Mouse (Mus musculus) embryonic facial prominence, embryonic 10.5 days (tissue): ENCODE results near the gene Mtg1. TPM values are rescaled to one million over a fixed set of nuclear protein-coding genes. Genes with fewer than 3 reads are reported as not detected.
"Not testable (repeated sequence)": the region's sequence is repeated elsewhere in the genome, so short reads cannot be mapped to it uniquely, and the experiment has no call there.

Experiments used
- DNase-seq: peaks from one replicate; pipeline ENCODE4 v3.0.0-alpha.2; 2017; ENCODE audit warnings: low spot score
- H3K27ac ChIP-seq: fragments of 300-500 bp; sonication (generic); replicated peaks from 2 replicates; pipeline ENCODE4 v1.5.1; 2016; ENCODE audit warnings: mild to moderate bottlenecking
- H3K27me3 ChIP-seq: fragments of 300-500 bp; sonication (generic); replicated peaks from 2 replicates; pipeline ENCODE4 v1.6.1; 2016; ENCODE audit warnings: low read depth, mild to moderate bottlenecking; ENCODE audit not compliant: poor library complexity, severe bottlenecking
- H3K36me3 ChIP-seq: fragments of 300-500 bp; sonication (generic); replicated peaks from 2 replicates; pipeline ENCODE4 v1.6.1; 2016; ENCODE audit warnings: mild to moderate bottlenecking, moderate library complexity
- H3K4me1 ChIP-seq: fragments of 300-500 bp; sonication (generic); 2 replicates; pipeline ENCODE4 v1.6.1; 2016
- H3K4me3 ChIP-seq: fragments of 300-500 bp; sonication (generic); 2 replicates; pipeline ENCODE4 v1.5.1; 2016; ENCODE audit warnings: mild to moderate bottlenecking, moderate library complexity
- H3K9me3 ChIP-seq: fragments of 300-500 bp; sonication (generic); 2 replicates; pipeline ENCODE4 v1.6.1; 2016; ENCODE audit warnings: mild to moderate bottlenecking
- WGBS: fragments of 180-500 bp; shearing (Covaris S2); methylation state at CpG from one replicate; pipeline ENCODE4 v1.1.7; 2016; 5-methylcytosine and 5-hydroxymethylcytosine counted together
- polyA plus RNA-seq: library from polyadenylated mRNA; unstranded; fragments of >200 nt; fragmentation: Nextera tagmentation; extraction: Ambion mirVana; gene quantifications from 2 replicates; pipeline ENCODE4 v1.2.1, GENCODE M21; 2016

Gene Mtg1
- polyA plus RNA-seq, 1 experiment from 2014 or later: 25.3 TPM

GRCm38 (mm10) chr7:140115583-140116328, 21.6 kb upstream of the Mtg1 start, which contains the start of gene Paox:
TSS of gene Paox (plus strand) at chr7:140115799.
- Histone ChIP-seq H3K9me3 (no peaks in the 10 kb centered on the region), H3K4me3 (peak within 1 kb of the TSS; percentile 72), H3K27ac (peak within 1 kb of the TSS; percentile 89), H3K4me1 (peaks cover 9% of the 10 kb centered on the region), H3K27me3 (no peaks in the 10 kb centered on the region), H3K36me3 (peaks cover 27% of the 10 kb centered on the region)
- peak; percentile 52 for DNase-seq
- WGBS: 2% methylated on average over 23 of the region's 23 CpGs

DNA sequence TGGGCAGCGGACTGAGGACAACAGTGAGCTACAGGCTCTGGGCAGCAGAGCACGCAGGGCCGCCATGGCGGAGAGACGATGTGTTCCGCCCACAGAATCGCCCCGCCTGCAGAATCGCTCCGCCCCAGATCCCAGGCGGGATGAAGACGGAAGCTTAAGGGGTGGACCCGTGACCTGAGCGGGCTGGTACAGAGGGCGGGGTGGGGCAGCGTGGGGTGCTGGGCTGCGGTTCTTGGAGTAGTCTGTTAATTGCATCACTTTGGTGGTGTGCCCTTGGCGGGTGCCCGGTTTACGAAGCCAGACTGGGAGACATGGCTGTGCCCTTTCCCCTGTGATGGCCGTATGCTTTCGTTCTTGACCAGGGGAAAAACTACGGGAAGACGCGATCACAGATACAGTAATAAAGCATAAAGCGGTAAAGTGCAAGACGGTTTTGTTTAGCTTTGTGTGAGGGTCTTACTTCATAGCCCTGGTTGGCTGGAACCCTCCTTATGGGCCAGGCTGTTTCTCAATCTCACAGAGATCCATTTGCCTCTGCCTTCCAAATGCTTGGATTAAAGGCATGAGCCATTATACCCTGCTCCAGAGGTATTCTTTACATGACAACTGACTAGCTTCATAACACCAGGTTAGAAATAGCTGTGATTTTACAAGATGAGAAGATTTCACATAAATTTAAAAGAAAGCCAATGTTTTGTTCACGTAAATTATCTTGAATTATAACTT, 20.9 kb upstream of the Mtg1 start, which contains the start of gene Echs1:
TSS of gene Echs1 (minus strand) at position 148 of the 726 bp plus-strand sequence.
- Histone ChIP-seq H3K4me3 (peak within 1 kb of the TSS; percentile 72), H3K36me3 (peaks cover 20% of the 10 kb centered on the region), H3K27me3 (no peaks in the 10 kb centered on the region), H3K4me1 (peaks cover 9% of the 10 kb centered on the region), H3K27ac (peak within 1 kb of the TSS; percentile 89), H3K9me3 (no peaks in the 10 kb centered on the region)
- 5% methylated on average over 28 of the region's 28 CpGs for WGBS
- peak; percentile 90 for DNase-seq

DNA sequence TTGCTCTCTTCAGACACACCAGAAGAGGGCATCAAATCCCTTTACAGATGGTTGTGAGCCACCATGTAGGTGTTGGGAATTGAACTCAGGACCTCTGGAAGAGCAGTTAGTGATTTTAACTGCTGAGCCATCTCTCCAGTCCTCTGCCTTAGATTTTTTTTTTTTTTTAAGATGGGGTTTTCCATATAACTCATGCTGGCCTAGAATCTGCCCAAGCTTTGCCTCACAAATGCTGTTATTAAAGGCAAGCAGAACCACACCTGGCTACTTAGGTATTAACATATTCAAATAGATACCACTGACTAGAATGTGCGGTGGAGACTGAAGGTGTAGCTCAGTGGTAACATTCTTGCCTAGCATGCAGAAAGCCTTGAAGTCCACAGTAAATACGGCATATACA, 16.9 kb upstream of the Mtg1 start:
- no peaks in the 10 kb centered on the region for H3K36me3 ChIP-seq
- WGBS: 81% methylated on average over 2 of the region's 2 CpGs
- no peak overlapping the region for H3K27ac ChIP-seq
- no peaks in the 10 kb centered on the region for H3K27me3 ChIP-seq
- no peak for DNase-seq
- H3K4me1 ChIP-seq: peaks cover 10% of the 10 kb centered on the region
- no peak overlapping the region for H3K4me3 ChIP-seq
- no peaks in the 10 kb centered on the region for H3K9me3 ChIP-seq

- 75% methylated on average over 13 of the region's 13 CpGs for WGBS
- H3K36me3 ChIP-seq: no peaks in the 10 kb centered on the region
- H3K9me3 ChIP-seq: no peaks in the 10 kb centered on the region
- DNase-seq: no peak
- H3K27me3 ChIP-seq: no peaks in the 10 kb centered on the region
- H3K27ac ChIP-seq: no peak overlapping the region
- H3K4me3 ChIP-seq: no peak overlapping the region
- peaks cover 11% of the 10 kb centered on the region for H3K4me1 ChIP-seq
These were observed 15.9 kb upstream of the Mtg1 start for GRCm38 (mm10) chr7:140121338-140121910.

- Histone ChIP-seq H3K4me1 (peaks cover 18% of the 10 kb centered on the region), H3K27me3 (no peaks in the 10 kb centered on the region), H3K4me3 (no peak overlapping the region), H3K36me3 (no peaks in the 10 kb centered on the region), H3K9me3 (no peaks in the 10 kb centered on the region), H3K27ac (no peak overlapping the region)
- DNase-seq: no peak
- WGBS: 46% methylated on average over 4 of the region's 4 CpGs
These were observed 14.6 kb upstream of the Mtg1 start for GRCm38 (mm10) chr7:140122765-140123164.

- WGBS: 97% methylated on average over 1 of the region's 1 CpGs
- H3K9me3 ChIP-seq: no peaks in the 10 kb centered on the region
- no peak overlapping the region for H3K27ac ChIP-seq
- peaks cover 4% of the 10 kb centered on the region for H3K36me3 ChIP-seq
- H3K4me3 ChIP-seq: no peak overlapping the region
- DNase-seq: no peak
- H3K4me1 ChIP-seq: peaks cover 18% of the 10 kb centered on the region
- H3K27me3 ChIP-seq: no peaks in the 10 kb centered on the region
These were observed 13.0 kb upstream of the Mtg1 start for GRCm38 (mm10) chr7:140124382-140124781.

DNA sequence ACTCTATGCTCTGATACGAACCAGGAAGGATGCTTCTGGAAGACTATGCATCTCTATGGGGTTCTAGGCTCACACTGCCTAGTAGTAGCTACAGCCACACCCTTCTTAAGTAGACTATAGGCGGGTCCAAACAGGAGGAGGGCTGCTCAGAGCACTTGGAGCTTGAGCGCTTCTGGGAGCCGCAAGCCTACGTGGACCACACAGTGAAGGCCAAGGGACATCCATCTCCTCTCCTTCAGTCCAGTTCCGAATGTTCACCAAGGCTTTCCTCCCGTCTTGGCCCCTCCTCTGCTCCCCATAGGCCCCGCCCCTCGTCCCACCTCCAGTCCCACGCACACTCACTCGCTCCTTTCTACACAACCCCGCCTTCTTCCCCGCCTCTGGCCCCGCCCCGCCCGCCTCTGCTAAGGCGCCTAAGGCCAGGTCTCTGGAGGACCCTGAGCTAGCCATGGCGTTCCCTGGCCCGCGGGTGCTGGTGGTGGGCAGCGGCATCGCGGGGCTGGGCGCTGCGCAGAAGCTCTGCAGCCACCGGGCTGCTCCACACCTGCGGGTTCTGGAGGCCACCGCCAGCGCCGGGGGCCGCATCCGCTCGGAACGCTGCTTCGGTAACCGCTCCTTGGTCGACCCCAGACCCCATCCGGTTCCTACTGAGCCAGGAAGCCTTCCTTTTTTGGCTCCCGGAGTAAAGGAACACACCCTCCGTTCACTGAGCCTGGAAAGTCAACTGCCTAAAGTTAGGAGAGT, 11.9 kb upstream of the Mtg1 start:
- H3K27ac ChIP-seq: peak overlapping the region; percentile 85
- WGBS: 1% methylated on average over 40 of the region's 40 CpGs
- DNase-seq: peak; percentile 96

GRCm38 (mm10) chr7:140126022-140126350, 11.4 kb upstream of the Mtg1 start:
- Histone ChIP-seq H3K4me3 (peak overlapping the region; percentile 67), H3K27ac (peak overlapping the region; percentile 85), H3K27me3 (no peaks in the 10 kb centered on the region), H3K36me3 (peaks cover 20% of the 10 kb centered on the region), H3K9me3 (no peaks in the 10 kb centered on the region), H3K4me1 (peaks cover 18% of the 10 kb centered on the region)
- no peak for DNase-seq
- 6% methylated on average over 5 of the region's 5 CpGs for WGBS

More for the DNA sequence above, 11.9 kb upstream of the Mtg1 start:
- H3K27me3 ChIP-seq: no peaks in the 10 kb centered on the region
- H3K36me3 ChIP-seq: peaks cover 14% of the 10 kb centered on the region
- no peaks in the 10 kb centered on the region for H3K9me3 ChIP-seq
- peaks cover 18% of the 10 kb centered on the region for H3K4me1 ChIP-seq
- H3K4me3 ChIP-seq: peak overlapping the region; percentile 67

- Histone ChIP-seq H3K36me3 (peaks cover 25% of the 10 kb centered on the region), H3K27me3 (no peaks in the 10 kb centered on the region), H3K9me3 (no peaks in the 10 kb centered on the region), H3K27ac (no peak overlapping the region), H3K4me3 (peak overlapping the region; percentile 17; the same call in 1 of the 2 replicates), H3K4me1 (peaks cover 18% of the 10 kb centered on the region)
- no peak for DNase-seq
- 84% methylated on average over 3 of the region's 3 CpGs for WGBS
These were observed 10.4 kb upstream of the Mtg1 start for GRCm38 (mm10) chr7:140126934-140127333.

- WGBS: 86% methylated on average over 2 of the region's 2 CpGs
- Histone ChIP-seq H3K36me3 (peaks cover 25% of the 10 kb centered on the region), H3K27me3 (no peaks in the 10 kb centered on the region), H3K4me3 (no peak overlapping the region), H3K4me1 (peaks cover 18% of the 10 kb centered on the region), H3K27ac (no peak overlapping the region), H3K9me3 (no peaks in the 10 kb centered on the region)
- DNase-seq: no peak
These were observed 9.5 kb upstream of the Mtg1 start for GRCm38 (mm10) chr7:140127911-140128310.

- H3K4me3 ChIP-seq, H3K27ac ChIP-seq, H3K9me3 ChIP-seq, H3K27me3 ChIP-seq, DNase-seq, H3K4me1 ChIP-seq: not testable (repeated sequence)
- H3K36me3 ChIP-seq: peaks cover 34% of the 10 kb centered on the region
- WGBS: 91% methylated on average over 7 of the region's 7 CpGs
These were observed 5.2 kb upstream of the Mtg1 start for GRCm38 (mm10) chr7:140132184-140132583.

DNA sequence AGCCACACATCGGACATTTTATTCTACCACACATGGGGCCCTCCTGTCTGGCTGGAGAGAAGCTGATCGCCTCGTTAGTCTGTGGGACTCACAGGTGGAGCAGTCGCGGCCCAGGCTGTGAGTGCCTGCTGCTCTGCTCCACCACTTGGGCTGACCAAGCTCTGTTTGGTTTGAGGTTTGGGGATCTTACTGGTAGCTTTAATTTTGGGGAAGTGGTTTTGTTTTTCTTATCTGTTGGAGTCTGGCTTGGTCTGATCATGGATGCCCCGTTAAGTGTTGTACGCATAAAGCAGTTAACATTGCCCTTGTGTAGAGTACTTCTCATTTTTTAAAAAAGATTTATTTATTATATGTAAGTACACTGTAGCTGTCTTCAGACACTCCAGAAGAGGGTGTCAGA, 3.3 kb upstream of the Mtg1 start:
- 93% methylated on average over 7 of the region's 7 CpGs for WGBS
- not testable (repeated sequence) for H3K4me1 ChIP-seq, H3K4me3 ChIP-seq, H3K9me3 ChIP-seq, H3K27me3 ChIP-seq, H3K27ac ChIP-seq, DNase-seq
- peaks cover 34% of the 10 kb centered on the region for H3K36me3 ChIP-seq
